Mouse (Mus musculus) activated CD4-positive, CD25-positive, alpha-beta regulatory T cell, adult 4 months (primary cell): Measurements from ENCODE around the gene Gm3685. TPM values are rescaled to one million over a fixed set of nuclear protein-coding genes. Genes with fewer than 3 reads are reported as not detected.
"Not testable (repeated sequence)": the region's sequence is repeated elsewhere in the genome, so short reads cannot be mapped to it uniquely, and the experiment has no call there.

ENCODE experiments used
- ATAC-seq: one replicate; pipeline ENCODE4 v1.8.0; 2017
- polyA plus RNA-seq, 2 experiments: library from polyadenylated mRNA; unstranded; fragments of 100-300 nt; shearing (Covaris generic); gene quantifications; one replicate each; pipeline ENCODE4 v1.2.1; 2017

Gene Gm3685
- not detected for polyA plus RNA-seq

DNA sequence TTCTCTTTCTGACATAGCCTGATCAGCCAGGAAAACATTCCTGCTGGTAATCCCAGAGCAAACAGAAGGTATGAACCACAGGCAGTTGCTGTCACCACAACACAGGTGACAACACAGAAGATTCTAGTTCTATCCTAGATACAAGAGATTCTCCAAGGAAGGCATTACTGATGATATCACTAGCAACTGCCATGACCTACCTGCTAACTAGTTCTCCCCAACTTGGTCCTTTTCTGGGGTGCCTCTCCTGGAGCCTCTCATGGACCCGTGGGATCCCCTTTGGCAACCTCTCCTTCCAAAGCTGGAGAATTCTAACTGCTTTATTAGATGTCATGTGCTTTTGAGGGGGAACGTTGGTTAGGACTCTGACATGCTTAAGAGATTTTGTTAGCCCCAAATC, at the start of gene Gm3685:
Gene Gm3685 (minus strand): TSS at position 101 of the 400 bp plus-strand sequence.
- not testable (repeated sequence) for ATAC-seq

DNA sequence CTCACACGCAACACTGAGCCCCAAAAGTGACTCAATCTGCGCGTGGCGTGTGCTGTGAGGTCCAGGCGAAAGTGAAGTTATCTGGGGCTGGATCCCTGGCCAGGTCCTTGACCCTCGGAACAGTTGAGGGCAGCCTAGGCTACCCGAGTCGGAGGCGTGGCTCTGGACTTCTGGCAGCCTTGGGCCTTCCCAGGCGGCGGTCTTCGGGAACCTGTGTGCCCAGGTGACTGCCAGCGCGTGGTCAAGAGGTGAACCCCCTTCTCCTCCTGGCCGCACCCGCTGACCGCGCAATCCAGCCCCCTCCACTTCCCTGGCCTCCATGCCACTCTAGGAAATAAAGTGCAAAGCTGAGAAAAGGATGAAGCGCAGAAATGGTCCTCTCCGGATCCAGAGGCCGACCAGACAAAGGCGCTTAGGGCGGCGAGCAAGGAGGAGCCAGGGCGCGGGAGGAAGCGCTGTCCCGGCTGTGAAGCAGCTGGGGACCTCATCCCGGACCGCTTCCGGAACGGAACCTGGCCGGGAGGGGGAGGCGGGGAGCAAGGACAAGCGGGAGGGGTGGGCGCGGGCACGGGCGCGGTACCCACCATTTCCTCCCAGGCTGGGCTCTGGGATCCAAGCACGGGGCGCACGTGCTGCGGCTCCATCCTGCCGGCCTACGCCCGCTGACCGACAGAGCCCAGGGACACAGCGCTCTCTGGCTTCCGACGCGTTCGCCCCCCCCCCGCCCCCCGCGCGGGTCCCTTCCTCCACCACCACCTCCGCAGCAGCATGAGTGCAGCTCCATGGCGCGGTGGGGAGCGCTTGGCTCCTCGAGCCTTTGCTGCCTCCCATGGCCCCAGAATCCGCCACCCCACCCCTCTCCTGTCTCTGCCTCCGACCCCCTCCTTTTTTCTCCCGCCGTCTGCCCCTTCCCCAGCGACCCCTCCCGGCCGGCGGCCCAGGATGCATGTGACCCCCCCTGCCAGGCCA, 17.7 kb downstream of the Gm3685 start, which contains the start of gene Gm10406:
Gene Gm10406 (minus strand): TSS at position 669 of the 969 bp plus-strand sequence.
- not testable (repeated sequence) for ATAC-seq

DNA sequence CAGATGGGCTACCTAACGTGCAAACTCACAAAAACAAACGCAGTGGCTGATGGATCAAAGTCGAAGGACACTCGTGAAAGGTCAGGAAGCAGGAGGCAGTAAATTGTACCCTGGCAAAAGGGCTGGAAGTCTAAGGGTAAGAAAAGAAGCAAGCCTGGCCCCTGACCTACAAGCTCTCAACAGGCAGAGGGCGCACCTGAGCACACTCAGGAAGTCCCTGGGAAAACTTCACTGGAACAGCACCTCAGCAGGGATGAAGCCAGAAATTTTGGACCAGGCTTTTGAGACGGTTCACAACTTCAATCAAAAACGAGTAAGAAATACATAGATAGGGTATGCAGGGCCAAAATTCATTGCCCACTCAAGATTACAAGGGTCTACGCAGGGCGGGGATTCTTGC, 18.5 kb downstream of the Gm3685 start:
- ATAC-seq = not testable (repeated sequence)

Other genes with a start within 250 kb of the Gm3685 start
- not detected for gene Gm3642, start 204.7 kb downstream of the Gm3685 start, polyA plus RNA-seq
- 10 to 100 TPM in 1 of 2 experiments, 1 to 10 TPM in 1; 6.1 to 10.2 TPM for gene Gm3667, start 155.0 kb downstream of the Gm3685 start, polyA plus RNA-seq
- not detected for gene Gm6356, start 71.2 kb downstream of the Gm3685 start, polyA plus RNA-seq
- 1 to 10 TPM in 1 of 2 experiments, under 1 TPM in 1; 0.86 to 2.7 TPM for gene Gm10406, start 17.5 kb downstream of the Gm3685 start, polyA plus RNA-seq
- gene Gm3696, start 55.7 kb upstream of the Gm3685 start, polyA plus RNA-seq = 1 to 10 TPM; 3.3 to 5.9 TPM
- not detected for gene Gm6676, start 80.4 kb upstream of the Gm3685 start, polyA plus RNA-seq
- gene Gm3512, start 129.6 kb upstream of the Gm3685 start, polyA plus RNA-seq = 10 to 100 TPM in 1 of 2 experiments, 1 to 10 TPM in 1; 8.1 to 10.4 TPM
- gene Gm16434, start 149.6 kb upstream of the Gm3685 start, polyA plus RNA-seq = not detected
- not detected for gene Gm3727, start 219.7 kb upstream of the Gm3685 start, polyA plus RNA-seq